Comparison of ENCODE assay signal across 8 mouse cellular contexts in genomic region chr5:134485900-134486665, GRCm38 (mm10). TPM values are rescaled to one million over a fixed set of nuclear protein-coding genes. Genes with fewer than 3 reads are reported as not detected.
DNase-seq lines count a peak whose midpoint lies in the region; ATAC-seq and TF ChIP-seq lines count a peak whose summit lies in the region.

No protein-coding gene starts in this region.

- no peak for TF ChIP-seq POLR2A in testis, adult 2 months (IDR thresholded peaks at IDR 0.05; ENCODE audit: control insufficient read depth, low read depth, low read length)

- no peaks in the 10 kb centered on the region for H3K27me3 ChIP-seq in liver, embryonic 11.5 days (replicated peaks; ENCODE audit: control insufficient read depth, insufficient read depth, low read length)
- H3K27me3 ChIP-seq in testis, adult 2 months (ENCODE audit: control insufficient read depth, insufficient read depth, low read length): no peaks in the 10 kb centered on the region

- no peak overlapping the region for H3K9ac ChIP-seq in liver, embryonic 11.5 days (ENCODE audit: low read depth, low read length)

- ATAC-seq in liver, embryonic 11.5 days (replicated peaks; ENCODE audit: low FRiP score): 0 out of 2 replicates have a peak, but pooled peaks have one; percentile 44

- peaks cover 3% of the 10 kb centered on the region; the same call in 1 of the 2 replicates for H3K4me1 ChIP-seq in liver, embryonic 11.5 days (replicated peaks; ENCODE audit: control insufficient read depth, insufficient read depth, low read length)
- peaks cover 7% of the 10 kb centered on the region for H3K4me1 ChIP-seq in testis, adult 2 months (ENCODE audit: control insufficient read depth, insufficient read depth, low read length)

- peak; percentile 48 to 51 for DNase-seq in urinary bladder, postnatal 36 days (ENCODE audit: low spot score in 2 of 2)
- no peak for DNase-seq in urinary bladder, adult 2 months (ENCODE audit: low spot score)
- peak; percentile 70 to 75 for DNase-seq in cerebellum, adult 18-20 months
- DNase-seq in forelimb bud, embryonic 11.5 days (ENCODE audit: low read depth, low spot score): peak; percentile 87
- DNase-seq in induced T-regulatory cell, adult 2 months (ENCODE audit: low read depth): peak; percentile 90
- DNase-seq in liver, embryonic 11.5 days (ENCODE audit: low spot score): peak; percentile 59
- DNase-seq in natural killer cell, adult 2 months (ENCODE audit: low spot score in 2 of 2): peak; percentile 51 to 72

- H3K4me2 ChIP-seq in liver, embryonic 11.5 days: no peak overlapping the region

- TF ChIP-seq CTCF in testis, adult 2 months (IDR thresholded peaks at IDR 0.05; ENCODE audit: control insufficient read depth, insufficient read depth, insufficient replicate concordance, low read depth, low read length): peak; percentile 98; the same call in 1 of the 2 replicates

- WGBS in liver, embryonic 11.5 days: 55% methylated on average over 13 of the region's 13 CpGs

- no peak overlapping the region for H3K4me3 ChIP-seq in liver, embryonic 11.5 days (ENCODE audit: low read depth, low read length)
- H3K4me3 ChIP-seq in testis, adult 2 months (ENCODE audit: control insufficient read depth, low read depth, low read length): no peak overlapping the region

- H3K27ac ChIP-seq in liver, embryonic 11.5 days (ENCODE audit: low read depth, low read length): no peak overlapping the region
- no peak overlapping the region for H3K27ac ChIP-seq in testis, adult 2 months (ENCODE audit: control insufficient read depth, insufficient read depth, low read depth, low read length)

- H3K36me3 ChIP-seq in liver, embryonic 11.5 days (ENCODE audit: control insufficient read depth, insufficient read depth, low read length): no peaks in the 10 kb centered on the region
- H3K36me3 ChIP-seq in testis, adult 2 months (ENCODE audit: control insufficient read depth, insufficient read depth, low read length): no peaks in the 10 kb centered on the region

- H3K9me3 ChIP-seq in liver, embryonic 11.5 days (ENCODE audit: control insufficient read depth, low read length): no peaks in the 10 kb centered on the region

RNA-seq across cellular contexts. Expression of gene Gtf2ird1, which starts 29.6 kb away (rescaled TPM):
- 27.1 and 31.5 TPM in 2 replicates for polyA plus RNA-seq in urinary bladder, adult 2 months (2012; rRNA removed)
- polyA plus RNA-seq in liver, embryonic 11.5 days (2014; fragmentation: Nextera tagmentation; extraction: Ambion mirVana): 46.7 and 51.8 TPM in 2 replicates
- polyA plus RNA-seq in testis, adult 2 months (2012; rRNA removed): 29.1 and 40.3 TPM in 2 replicates
